Mouse (Mus musculus) forebrain, postnatal 0 days (tissue): Measurements from ENCODE around the gene Usp7. TPM values are rescaled to one million over a fixed set of nuclear protein-coding genes. Genes with fewer than 3 reads are reported as not detected.
A peak's percentile ranks its signal among the peaks of the same experiment; 100 is the strongest.

Source experiments
- ATAC-seq: fragments of 200-750 bp; cut with Nextera tagmentation; 2 replicates; pipeline ENCODE4 v1.8.0; 2017; ENCODE audit warnings: mild to moderate bottlenecking, moderate library complexity
- DNase-seq: peaks from one replicate; pipeline ENCODE4 v3.0.0-alpha.2; 2015
- H3K27ac ChIP-seq: fragments of 300-500 bp; sonication (generic); 2 replicates; pipeline ENCODE4 v1.5.1; 2014; ENCODE audit warnings: low read depth, mild to moderate bottlenecking, antibody characterized with exemption, low read length, moderate library complexity, mixed read lengths
- H3K27me3 ChIP-seq: fragments of 300-500 bp; sonication (generic); 2 replicates; pipeline ENCODE4 v1.6.1; 2014; ENCODE audit warnings: mild to moderate bottlenecking, low read length, mixed read lengths; ENCODE audit not compliant: insufficient read depth
- H3K36me3 ChIP-seq: fragments of 300-500 bp; sonication (generic); 2 replicates; pipeline ENCODE4 v1.6.1; 2014; ENCODE audit warnings: mild to moderate bottlenecking, moderate library complexity; ENCODE audit not compliant: insufficient read depth
- H3K4me1 ChIP-seq: fragments of 300-500 bp; sonication (generic); 2 replicates; pipeline ENCODE4 v1.6.1; 2014; ENCODE audit warnings: antibody characterized with exemption; ENCODE audit not compliant: insufficient read depth
- H3K4me2 ChIP-seq: fragments of 300-500 bp; sonication (generic); 2 replicates; pipeline ENCODE4 v1.6.1; 2014; ENCODE audit warnings: low read depth, mild to moderate bottlenecking, moderate library complexity
- H3K4me3 ChIP-seq: fragments of 300-500 bp; sonication (generic); 2 replicates; pipeline ENCODE4 v1.5.1; 2014; ENCODE audit warnings: low read depth, low read length, mixed read lengths
- H3K9ac ChIP-seq: fragments of 300-500 bp; sonication (generic); 2 replicates; pipeline ENCODE4 v1.6.1; 2014; ENCODE audit warnings: mild to moderate bottlenecking
- H3K9me3 ChIP-seq: fragments of 300-500 bp; sonication (generic); 2 replicates; pipeline ENCODE4 v1.6.1; 2016; ENCODE audit warnings: low read length
- CTCF ChIP-seq: sonication (generic); IDR thresholded peaks from 2 replicates; pipeline ENCODE4 v1.5.1; 2016; ENCODE audit warnings: antibody characterized with exemption, control low read depth, low read depth
- WGBS: fragments of 180-500 bp; shearing (Covaris S2); extraction: QIAGEN DNeasy Blood & Tissue Kit; methylation state at CpG from one replicate; pipeline ENCODE4 v1.1.7; 2014; 5-methylcytosine and 5-hydroxymethylcytosine counted together
- polyA plus RNA-seq: library from polyadenylated mRNA; unstranded; fragments of >200 nt; fragmentation: Nextera tagmentation; extraction: Ambion mirVana; gene quantifications from 2 replicates; pipeline ENCODE4 v1.2.1, GENCODE M21; 2015
- total RNA-seq: library from RNA; depleted of rRNA; stranded (reverse); fragments of >200 nt; gene quantifications from 2 replicates; pipeline ENCODE4 v1.2.3, GENCODE M21; 2014

Gene Usp7
- total and polyA plus RNA-seq, 2 experiments from 2014 or later, result 18.9 to 200 TPM

GRCm38 (mm10) chr16:8817872-8818271 is 25.8 kb upstream of the Usp7 start:
- no peak for TF ChIP-seq CTCF
- H3K27ac ChIP-seq, result no peak overlapping the region
- no peak overlapping the region for H3K4me3 ChIP-seq
- 78% methylated on average over 4 of the region's 4 CpGs for WGBS
- no peaks in the 10 kb centered on the region for H3K27me3 ChIP-seq
- no peaks in the 10 kb centered on the region for H3K9me3 ChIP-seq
- no peak overlapping the region for H3K4me2 ChIP-seq
- H3K4me1 ChIP-seq, result no peaks in the 10 kb centered on the region
- H3K9ac ChIP-seq, result no peak overlapping the region
- no peak for ATAC-seq
- no peak for DNase-seq
- no peaks in the 10 kb centered on the region for H3K36me3 ChIP-seq

DNA sequence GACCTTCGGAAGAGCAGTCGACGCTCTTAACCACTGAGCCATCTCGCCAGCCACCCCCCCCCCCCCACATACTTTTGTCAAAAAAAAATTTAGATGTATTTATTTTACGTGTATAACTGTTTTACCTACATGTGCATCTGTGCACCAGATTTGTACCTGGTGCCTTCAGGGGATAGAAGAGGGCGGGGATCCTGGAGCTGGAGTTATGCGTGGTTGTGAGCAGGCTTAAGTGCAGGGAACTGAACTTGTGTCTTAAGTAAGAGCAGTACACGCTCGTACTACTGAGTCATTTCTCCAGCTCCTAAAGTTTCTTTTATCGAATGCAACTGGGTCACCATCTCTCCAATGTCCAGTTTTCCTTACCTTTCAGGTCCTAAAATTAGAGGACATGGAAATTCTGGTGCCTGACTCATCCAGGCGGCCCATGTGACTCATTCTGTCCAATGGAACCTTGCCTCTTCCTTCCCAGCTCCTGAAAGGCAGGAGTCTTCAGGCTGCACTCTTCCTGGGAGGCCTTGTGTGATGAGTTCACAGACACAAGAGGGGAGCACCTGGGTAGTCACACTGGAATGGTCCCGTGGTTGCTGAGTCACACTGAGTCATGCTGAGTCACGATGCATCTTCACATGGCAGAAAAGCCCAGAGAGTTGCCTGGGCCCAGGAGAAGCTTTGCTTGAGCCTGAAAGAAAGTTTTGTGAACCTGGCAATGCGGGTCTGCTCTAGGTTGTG is 18.5 kb upstream of the Usp7 start:
- DNase-seq (no peak), ATAC-seq (no peak)
- Histone ChIP-seq H3K27me3 (no peaks in the 10 kb centered on the region), H3K4me3 (no peak overlapping the region), H3K27ac (no peak overlapping the region), H3K4me1 (no peaks in the 10 kb centered on the region), H3K9me3 (no peaks in the 10 kb centered on the region), H3K9ac (no peak overlapping the region), H3K4me2 (no peak overlapping the region), H3K36me3 (no peaks in the 10 kb centered on the region)
- no peak for TF ChIP-seq CTCF
- 91% methylated on average over 14 of the region's 14 CpGs for WGBS

GRCm38 (mm10) chr16:8806703-8807102 is 14.6 kb upstream of the Usp7 start:
- Histone ChIP-seq H3K27ac (no peak overlapping the region), H3K9ac (no peak overlapping the region), H3K4me1 (no peaks in the 10 kb centered on the region), H3K4me2 (no peak overlapping the region), H3K9me3 (no peaks in the 10 kb centered on the region), H3K4me3 (no peak overlapping the region), H3K27me3 (no peaks in the 10 kb centered on the region), H3K36me3 (no peaks in the 10 kb centered on the region)
- peak; percentile 17 for DNase-seq
- WGBS, result 21% methylated on average over 4 of the region's 4 CpGs
- ATAC-seq, result no peak
- peak; percentile 69 for TF ChIP-seq CTCF

DNA sequence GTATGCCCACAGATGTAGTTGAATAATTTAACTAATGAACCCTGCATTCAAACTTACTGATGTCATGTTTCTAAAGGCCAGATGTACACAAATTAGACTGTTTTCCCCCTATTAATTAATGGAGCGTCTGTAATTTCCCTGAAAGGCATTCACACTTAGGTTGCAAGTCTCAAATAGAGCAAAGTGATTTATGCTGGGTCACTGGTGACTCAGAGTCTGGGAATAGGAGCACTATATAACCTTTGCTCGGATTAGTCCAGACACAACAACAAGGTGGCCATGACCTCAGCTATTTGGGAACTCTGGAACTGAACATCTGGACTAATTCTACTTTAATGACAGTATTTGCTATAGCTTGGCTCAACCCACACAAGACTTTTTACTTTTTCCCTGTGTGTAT is 3.8 kb upstream of the Usp7 start:
- no peaks in the 10 kb centered on the region for H3K9me3 ChIP-seq
- no peak overlapping the region for H3K4me3 ChIP-seq
- no peaks in the 10 kb centered on the region for H3K36me3 ChIP-seq
- TF ChIP-seq CTCF, result no peak
- no peaks in the 10 kb centered on the region for H3K27me3 ChIP-seq
- ATAC-seq (no peak), DNase-seq (no peak)
- H3K9ac ChIP-seq, result no peak overlapping the region
- H3K27ac ChIP-seq, result no peak overlapping the region
- H3K4me1 ChIP-seq, result no peaks in the 10 kb centered on the region
- WGBS, result 48% methylated on average over 2 of the region's 2 CpGs
- H3K4me2 ChIP-seq, result no peak overlapping the region

- no peak for DNase-seq
Measured at GRCm38 (mm10) chr16:8794952-8795351, 2.8 kb upstream of the Usp7 start.

GRCm38 (mm10) chr16:8790886-8791285 is 1.2 kb downstream of the Usp7 start:
- Histone ChIP-seq H3K9ac (no peak overlapping the region), H3K36me3 (no peaks in the 10 kb centered on the region), H3K4me2 (no peak overlapping the region), H3K9me3 (no peaks in the 10 kb centered on the region), H3K27ac (no peak overlapping the region), H3K4me1 (no peaks in the 10 kb centered on the region), H3K27me3 (no peaks in the 10 kb centered on the region), H3K4me3 (no peak overlapping the region)
- WGBS, result 65% methylated on average over 4 of the region's 4 CpGs
- no peak for DNase-seq
- no peak for TF ChIP-seq CTCF
- ATAC-seq, result no peak

More at GRCm38 (mm10) chr16:8794952-8795351, 2.8 kb upstream of the Usp7 start:
- Histone ChIP-seq H3K27me3 (no peaks in the 10 kb centered on the region), H3K4me1 (no peaks in the 10 kb centered on the region), H3K36me3 (no peaks in the 10 kb centered on the region), H3K4me3 (no peak overlapping the region), H3K9me3 (no peaks in the 10 kb centered on the region), H3K4me2 (no peak overlapping the region), H3K9ac (no peak overlapping the region), H3K27ac (no peak overlapping the region)
- 6% methylated on average over 3 of the region's 3 CpGs for WGBS
- no peak for ATAC-seq
- 0 out of 2 replicates have a peak, but pooled peaks have one; percentile 6 for TF ChIP-seq CTCF

DNA sequence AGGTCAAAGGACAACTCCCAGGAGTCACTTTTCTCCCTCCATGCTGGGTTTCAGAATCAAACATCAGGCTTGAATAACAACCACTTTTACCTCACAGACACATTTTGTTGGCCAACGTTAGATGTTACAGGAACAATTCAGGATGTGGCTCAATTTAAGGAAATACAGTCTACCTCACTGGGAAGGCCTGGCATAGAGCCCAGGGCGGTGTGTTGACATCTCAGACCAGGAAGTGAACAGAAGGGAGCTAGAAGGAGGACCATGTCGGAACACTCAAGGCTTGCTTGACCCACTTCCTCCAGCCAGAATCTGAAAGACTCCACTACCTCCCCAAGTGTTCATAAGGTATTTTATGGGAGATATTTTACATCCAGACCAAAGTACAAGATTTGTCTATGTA is 7.4 kb downstream of the Usp7 start:
- no peak for TF ChIP-seq CTCF
- Histone ChIP-seq H3K9me3 (no peaks in the 10 kb centered on the region), H3K27ac (no peak overlapping the region), H3K27me3 (no peaks in the 10 kb centered on the region), H3K4me3 (no peak overlapping the region), H3K4me2 (no peak overlapping the region), H3K9ac (no peak overlapping the region), H3K4me1 (no peaks in the 10 kb centered on the region), H3K36me3 (no peaks in the 10 kb centered on the region)
- no peak for DNase-seq
- WGBS, result 69% methylated on average over 3 of the region's 3 CpGs
- no peak for ATAC-seq
